Mouse (Mus musculus) bone marrow macrophage, adult 2 months (primary cell): ENCODE measurements at regions not wholly inside any gene's neighbourhood (a gene's known extent, or its start where the extent isn't known, plus 50 kb on each side); places are given as distances from the start of the nearest gene placed in this dataset.

Experiments used
- CTCF ChIP-seq: IDR thresholded peaks from 2 replicates; pipeline ENCODE4 v1.5.1; 2012; ENCODE audit warnings: low read depth, mild to moderate bottlenecking, low read length, moderate library complexity
- POLR2A ChIP-seq: IDR thresholded peaks from 2 replicates; pipeline ENCODE4 v1.6.1; 2012; ENCODE audit warnings: mild to moderate bottlenecking, low read depth, low read length, borderline replicate concordance

DNA sequence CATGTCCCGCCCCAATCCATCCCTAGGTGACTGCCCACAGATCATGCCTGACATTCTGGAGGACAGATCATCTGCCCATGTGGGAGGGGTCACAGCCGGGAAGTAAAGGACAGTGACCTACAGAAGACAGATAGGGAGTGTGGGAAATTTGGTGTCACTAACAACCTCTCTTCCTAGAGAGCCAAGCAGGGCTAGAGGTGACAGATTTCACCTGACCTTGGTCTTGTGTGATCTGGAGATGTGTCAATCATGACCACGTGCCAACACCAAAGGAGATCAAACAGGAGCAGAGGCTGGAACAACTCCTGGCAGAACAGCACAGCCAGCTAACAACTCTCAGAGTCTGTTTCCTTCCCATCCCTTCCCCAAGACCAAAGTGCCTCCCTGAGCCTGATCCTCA, 85.0 kb downstream of the Rplp1 start:
- TF ChIP-seq CTCF (no peak), POLR2A (no peak)
